Mouse (Mus musculus): ENCODE results near the gene Tmem9b. TPM values are rescaled to one million over a fixed set of nuclear protein-coding genes. Genes with fewer than 3 reads are reported as not detected.

The Tmem9b gene
- polyA plus RNA-seq, 1 experiment from 2014 or later, result 115 TPM

Other genes with a start within 250 kb of the Tmem9b start
- gene Trim66, start 244.7 kb downstream of the Tmem9b start, polyA plus RNA-seq (2014; fragmentation: Nextera tagmentation; extraction: Ambion mirVana), result 0.38 TPM in 2 replicates
- gene Rpl27a, start 233.7 kb downstream of the Tmem9b start, polyA plus RNA-seq (2014; fragmentation: Nextera tagmentation; extraction: Ambion mirVana), result 76.5 and 100 TPM in 2 replicates
- 10.3 and 11.0 TPM in 2 replicates for gene St5, start 49.3 kb downstream of the Tmem9b start, polyA plus RNA-seq (2014; fragmentation: Nextera tagmentation; extraction: Ambion mirVana)
- 15.1 and 18.5 TPM in 2 replicates for gene Akip1, start 49.2 kb downstream of the Tmem9b start, polyA plus RNA-seq (2014; fragmentation: Nextera tagmentation; extraction: Ambion mirVana)
- gene BC051019, start 29.0 kb downstream of the Tmem9b start, polyA plus RNA-seq (2014; fragmentation: Nextera tagmentation; extraction: Ambion mirVana), result 0.26 and 0.55 TPM in 2 replicates
- gene Ascl3, start 21.1 kb downstream of the Tmem9b start, polyA plus RNA-seq (2014; fragmentation: Nextera tagmentation; extraction: Ambion mirVana), result not detected in 2 replicates
- gene Nrip3, start 29.1 kb upstream of the Tmem9b start, polyA plus RNA-seq (2014; fragmentation: Nextera tagmentation; extraction: Ambion mirVana), result 4.5 and 6.8 TPM in 2 replicates
- gene Scube2, start 112.8 kb upstream of the Tmem9b start, polyA plus RNA-seq (2014; fragmentation: Nextera tagmentation; extraction: Ambion mirVana), result 0.38 and 0.89 TPM in 2 replicates
- 57.5 and 59.4 TPM in 2 replicates for gene Dennd5a, start 207.6 kb upstream of the Tmem9b start, polyA plus RNA-seq (2014; fragmentation: Nextera tagmentation; extraction: Ambion mirVana)
- gene Tmem41b, start 234.1 kb upstream of the Tmem9b start, polyA plus RNA-seq (2014; fragmentation: Nextera tagmentation; extraction: Ambion mirVana), result 71.8 and 81.5 TPM in 2 replicates

Data from forebrain, embryonic 14.5 days (tissue).